Mouse (Mus musculus) left cerebral cortex, postnatal 14 days (tissue): ENCODE results near the gene Tmem120b. TPM values are rescaled to one million over a fixed set of nuclear protein-coding genes. Genes with fewer than 3 reads are reported as not detected.

Experiments used
- DNase-seq, 2 experiments: peaks; one replicate each; pipeline ENCODE4 v3.0.0; 2021 to 2022; ENCODE audit warnings: low spot score in 2 of 2, mixed read lengths in 1 of 2
- intact Hi-C: fragments of 180-260 bp; cut with DNase I; formaldehyde crosslinking; loops from one replicate; pipeline ENCODE4 v1.15.1; 2025
- total RNA-seq, 2 experiments: library from RNA; stranded (reverse); gene quantifications; 2 replicates each; pipeline ENCODE4 v1.2.3; 2021

Gene Tmem120b
- total RNA-seq, 2 experiments from 2014 or later, result 15.8 to 18.8 TPM

- intact Hi-C loops, result no loop called here
- DNase-seq, result peak; percentile 58 to 86
These were observed 67.5 kb downstream of the Tmem120b start for GRCm38 (mm10) chr5:123135471-123136360.

- peak; percentile 89 to 95 for DNase-seq
- intact Hi-C loops, result no loop called here
These were observed 68.3 kb downstream of the Tmem120b start for GRCm38 (mm10) chr5:123136361-123137043.

- peak; percentile 72 to 77 for DNase-seq
- intact Hi-C loops, result no loop called here
These were observed 69.1 kb downstream of the Tmem120b start for GRCm38 (mm10) chr5:123137044-123137909.

- DNase-seq, result no peak
- intact Hi-C loops, result no loop called here
These were observed 69.7 kb downstream of the Tmem120b start for GRCm38 (mm10) chr5:123137910-123138229.

GRCm38 (mm10) chr5:123138230-123138911 is 70.2 kb downstream of the Tmem120b start:
- intact Hi-C loops, result no loop called here
- no peak for DNase-seq

GRCm38 (mm10) chr5:123138953-123139721 is 70.9 kb downstream of the Tmem120b start:
- peak; percentile 83 to 84 for DNase-seq
- intact Hi-C loops, result no loop called here

- intact Hi-C loops, result no loop called here
- no peak for DNase-seq
These were observed 71.8 kb downstream of the Tmem120b start for GRCm38 (mm10) chr5:123139722-123140627.

GRCm38 (mm10) chr5:123140694-123141554 is 72.7 kb downstream of the Tmem120b start:
- intact Hi-C loops, result no loop called here

GRCm38 (mm10) chr5:123141555-123142160 is 73.4 kb downstream of the Tmem120b start:
- intact Hi-C loops, result no loop called here
- no peak for DNase-seq

More at GRCm38 (mm10) chr5:123140694-123141554, 72.7 kb downstream of the Tmem120b start:
- DNase-seq, result peak; percentile 94 to 95

GRCm38 (mm10) chr5:123142161-123143157 is 74.2 kb downstream of the Tmem120b start, which contains the start of gene Setd1b:
Gene Setd1b (plus strand): TSS chr5:123142193.
- intact Hi-C loops, result no loop called here
- peak in 1 of 2 experiments; percentile 60 for DNase-seq

GRCm38 (mm10) chr5:123143251-123143970 is 75.2 kb downstream of the Tmem120b start:
- no peak for DNase-seq
- intact Hi-C loops, result no loop called here

GRCm38 (mm10) chr5:123143971-123144745 is 75.9 kb downstream of the Tmem120b start:
- intact Hi-C loops, result no loop called here

GRCm38 (mm10) chr5:123144746-123145590 is 76.8 kb downstream of the Tmem120b start:
- DNase-seq, result no peak
- intact Hi-C loops, result no loop called here

More at GRCm38 (mm10) chr5:123143971-123144745, 75.9 kb downstream of the Tmem120b start:
- DNase-seq, result no peak
